Mouse (Mus musculus) liver, embryonic 15.5 days (tissue): ENCODE measurements around the gene Tns2. TPM values are rescaled to one million over a fixed set of nuclear protein-coding genes. Genes with fewer than 3 reads are reported as not detected.
"Not testable (repeated sequence)": the region's sequence is repeated elsewhere in the genome, so short reads cannot be mapped to it uniquely, and the experiment has no call there.

Source experiments
- ATAC-seq: fragments of 200-750 bp; cut with Nextera tagmentation; 2 replicates; pipeline ENCODE4 v1.8.0; 2017; ENCODE audit warnings: moderate number of reproducible peaks, mild to moderate bottlenecking, moderate library complexity; ENCODE audit not compliant: insufficient read depth
- H3K27ac ChIP-seq: fragments of 300-500 bp; sonication (generic); replicated peaks from 2 replicates; pipeline ENCODE4 v1.5.1; 2015; ENCODE audit warnings: mild to moderate bottlenecking, inconsistent platforms
- H3K27me3 ChIP-seq: fragments of 300-500 bp; sonication (generic); 2 replicates; pipeline ENCODE4 v1.6.1; 2015; ENCODE audit warnings: mild to moderate bottlenecking, inconsistent platforms
- H3K36me3 ChIP-seq: fragments of 300-500 bp; sonication (generic); replicated peaks from 2 replicates; pipeline ENCODE4 v1.6.1; 2015; ENCODE audit warnings: moderate library complexity, mild to moderate bottlenecking, inconsistent platforms
- H3K4me1 ChIP-seq: fragments of 300-500 bp; sonication (generic); replicated peaks from 2 replicates; pipeline ENCODE4 v1.6.1; 2015; ENCODE audit warnings: inconsistent platforms
- H3K4me2 ChIP-seq: fragments of 300-500 bp; sonication (generic); 2 replicates; pipeline ENCODE4 v1.6.1; 2015; ENCODE audit warnings: moderate library complexity, mild to moderate bottlenecking, inconsistent platforms
- H3K4me3 ChIP-seq: fragments of 300-500 bp; sonication (generic); replicated peaks from 2 replicates; pipeline ENCODE4 v1.5.1; 2015; ENCODE audit warnings: mild to moderate bottlenecking, inconsistent platforms
- H3K9ac ChIP-seq: fragments of 300-500 bp; sonication (generic); 2 replicates; pipeline ENCODE4 v1.6.1; 2015; ENCODE audit warnings: moderate library complexity, mild to moderate bottlenecking, inconsistent platforms
- H3K9me3 ChIP-seq: fragments of 300-500 bp; sonication (generic); replicated peaks from 2 replicates; pipeline ENCODE4 v1.6.1; 2016; ENCODE audit warnings: inconsistent platforms
- WGBS: fragments of 180-500 bp; shearing (Covaris S2); methylation state at CpG from one replicate; pipeline ENCODE4 v1.1.7; 2015; ENCODE audit warnings: mixed read lengths; ENCODE audit not compliant: insufficient replicate concordance; 5-methylcytosine and 5-hydroxymethylcytosine counted together
- polyA plus RNA-seq: library from polyadenylated mRNA; unstranded; fragments of >200 nt; fragmentation: Nextera tagmentation; extraction: Ambion mirVana; gene quantifications from 2 replicates; pipeline ENCODE4 v1.2.1, GENCODE M21; 2015

The Tns2 gene
- polyA plus RNA-seq, 1 experiment from 2014 or later = 5.4 TPM

DNA sequence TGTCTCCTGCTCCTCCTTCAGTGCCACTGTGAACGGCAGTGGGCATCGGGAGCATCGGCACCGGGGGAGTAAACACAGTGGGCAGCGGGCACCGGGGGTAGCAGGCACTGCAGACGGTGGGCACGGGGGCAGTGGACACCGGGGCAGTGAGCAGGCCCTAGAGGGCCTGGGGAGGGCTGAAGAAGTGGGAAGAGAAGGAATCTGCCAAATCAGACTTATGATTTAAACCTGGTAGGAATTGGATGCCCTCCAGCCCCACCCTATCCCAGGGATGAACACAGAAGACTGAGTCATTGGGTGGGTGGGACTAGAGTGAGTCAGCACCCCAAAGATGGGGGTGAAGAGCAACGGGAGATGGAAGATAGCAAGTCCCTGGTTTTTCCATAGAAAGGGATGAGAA lies 45.1 kb downstream of the Tns2 start:
- WGBS = 72% methylated on average over 10 of the region's 10 CpGs
- H3K9ac ChIP-seq = no peak overlapping the region
- H3K4me2 ChIP-seq = no peak overlapping the region
- peaks cover 37% of the 10 kb centered on the region for H3K4me1 ChIP-seq
- H3K4me3 ChIP-seq = no peak overlapping the region
- ATAC-seq = no peak
- peaks cover 51% of the 10 kb centered on the region for H3K27me3 ChIP-seq
- no peak overlapping the region for H3K27ac ChIP-seq
- H3K9me3 ChIP-seq = no peaks in the 10 kb centered on the region
- no peaks in the 10 kb centered on the region for H3K36me3 ChIP-seq

DNA sequence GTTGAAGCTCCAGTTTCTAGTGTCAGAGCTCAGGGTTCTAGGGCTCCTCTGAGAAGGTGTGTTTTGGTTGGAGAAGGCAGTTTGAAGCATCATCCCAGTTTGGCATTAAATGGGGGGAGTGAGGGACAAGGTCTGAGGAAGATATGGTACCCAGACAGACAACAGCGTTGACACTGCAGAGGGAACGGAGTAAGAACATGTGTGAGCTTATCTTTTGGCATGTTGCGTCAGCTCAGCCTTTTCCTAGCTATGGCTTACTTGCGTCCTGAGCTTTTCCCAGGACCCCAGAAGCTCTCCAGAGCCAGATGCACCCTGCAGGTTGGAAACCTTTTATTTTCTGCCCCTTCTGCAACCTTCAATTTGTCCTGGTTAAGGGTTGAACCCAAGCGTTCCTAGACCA lies 45.9 kb downstream of the Tns2 start:
- Histone ChIP-seq H3K36me3 (no peaks in the 10 kb centered on the region), H3K27ac (no peak overlapping the region), H3K4me2 (no peak overlapping the region), H3K9me3 (no peaks in the 10 kb centered on the region), H3K4me3 (no peak overlapping the region), H3K27me3 (peaks cover 51% of the 10 kb centered on the region), H3K9ac (no peak overlapping the region), H3K4me1 (peaks cover 45% of the 10 kb centered on the region)
- ATAC-seq = no peak
- WGBS = 39% methylated on average over 5 of the region's 5 CpGs

DNA sequence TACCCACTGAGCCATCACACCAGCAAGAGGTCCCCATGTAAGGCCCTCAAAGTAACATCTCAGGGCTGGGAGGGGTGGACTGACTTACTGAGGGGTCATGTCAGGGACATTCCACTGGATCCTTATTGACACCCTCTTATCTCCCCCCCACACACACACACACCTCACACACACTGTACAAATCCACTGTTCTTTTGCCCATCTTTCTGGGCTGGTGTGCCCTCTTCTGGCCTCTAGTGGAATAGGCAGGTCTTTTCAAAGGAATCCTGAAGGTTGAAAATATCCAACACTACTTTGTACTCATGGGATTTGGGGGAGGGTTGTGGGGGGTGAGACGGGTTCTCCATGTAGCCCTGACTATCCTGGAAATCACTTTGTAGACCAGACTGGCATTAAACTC lies 46.7 kb downstream of the Tns2 start:
- peaks cover 47% of the 10 kb centered on the region for H3K4me1 ChIP-seq
- H3K36me3 ChIP-seq = no peaks in the 10 kb centered on the region
- no peak overlapping the region for H3K4me3 ChIP-seq
- H3K4me2 ChIP-seq = no peak overlapping the region
- 0% methylated on average over 1 of the region's 1 CpGs for WGBS
- H3K27me3 ChIP-seq = peaks cover 44% of the 10 kb centered on the region
- no peaks in the 10 kb centered on the region for H3K9me3 ChIP-seq
- ATAC-seq = no peak
- H3K27ac ChIP-seq = no peak overlapping the region
- H3K9ac ChIP-seq = no peak overlapping the region

DNA sequence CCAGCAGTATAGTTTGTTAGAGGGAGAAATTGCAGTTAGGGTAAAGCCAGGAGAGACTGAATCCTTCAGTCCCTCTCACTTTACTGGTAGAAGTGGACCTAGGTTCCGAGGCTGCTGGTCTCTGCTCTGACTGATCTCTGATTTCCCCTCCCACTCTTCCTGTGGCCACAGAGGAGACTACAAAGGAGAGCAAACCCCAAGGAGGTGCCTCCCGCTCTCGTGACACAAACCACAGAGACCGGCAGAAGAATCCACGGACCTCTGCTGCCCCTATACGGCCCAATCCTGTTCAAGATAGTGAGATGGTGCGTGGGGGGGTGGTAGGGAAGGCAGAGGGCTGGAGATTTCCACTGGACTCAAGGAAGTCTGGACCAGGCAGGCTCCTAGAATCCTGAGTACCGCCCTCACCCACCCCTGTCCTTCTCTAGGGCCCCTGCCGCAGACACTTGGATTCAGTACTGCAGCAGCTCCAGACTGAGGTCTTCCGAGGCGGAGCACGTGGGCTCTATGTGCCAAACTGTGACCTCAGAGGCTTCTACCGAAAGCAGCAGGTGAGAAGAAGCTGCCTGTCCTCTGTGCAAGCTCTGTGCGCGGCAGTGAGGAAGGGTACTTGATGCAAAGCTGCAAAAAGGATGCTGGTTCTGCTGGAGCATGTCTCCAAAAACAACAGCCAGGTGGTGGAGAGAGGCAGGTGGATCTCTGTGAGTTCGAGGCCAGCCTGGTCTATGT lies 47.6 kb downstream of the Tns2 start:
- Histone ChIP-seq H3K36me3 (no peaks in the 10 kb centered on the region), H3K4me3 (no peak overlapping the region), H3K9me3 (no peaks in the 10 kb centered on the region), H3K27ac (no peak overlapping the region), H3K27me3 (peaks cover 35% of the 10 kb centered on the region), H3K4me2 (no peak overlapping the region), H3K4me1 (peaks cover 50% of the 10 kb centered on the region), H3K9ac (no peak overlapping the region)
- WGBS = 49% methylated on average over 16 of the region's 16 CpGs
- no peak for ATAC-seq

DNA sequence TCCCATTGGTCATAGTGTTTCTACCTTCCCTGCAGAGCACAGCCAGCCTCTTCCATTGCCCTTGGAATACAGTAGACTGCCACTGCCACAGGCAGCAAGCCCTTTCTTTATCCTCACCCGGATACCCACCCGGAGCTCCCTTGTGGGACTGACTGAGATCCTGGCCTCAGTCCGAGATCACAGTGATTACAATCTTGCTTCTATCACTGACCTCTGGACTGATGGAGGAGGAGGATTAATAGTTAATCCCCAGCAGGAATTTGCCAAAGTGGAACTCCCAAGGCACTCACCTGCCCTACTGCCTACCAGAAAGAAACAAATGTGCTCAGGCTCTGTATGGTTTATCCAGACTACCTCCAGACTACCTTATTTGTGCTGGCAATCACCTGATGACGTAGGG lies 49.3 kb downstream of the Tns2 start:
- Histone ChIP-seq H3K9ac (no peak overlapping the region), H3K36me3 (0 out of 2 replicates have a peak, but pooled peaks cover 1% of the 10 kb centered on the region), H3K27ac (peak overlapping the region; percentile 89), H3K4me3 (no peak overlapping the region), H3K27me3 (peaks cover 17% of the 10 kb centered on the region), H3K4me2 (peak overlapping the region; percentile 78), H3K4me1 (peaks cover 44% of the 10 kb centered on the region), H3K9me3 (no peaks in the 10 kb centered on the region)
- WGBS = 68% methylated on average over 4 of the region's 4 CpGs
- ATAC-seq = peak; percentile 5; the same call in 1 of the 2 replicates

GRCm38 (mm10) chr15:102150301-102151135 lies 50.3 kb downstream of the Tns2 start, which contains the start of gene Soat2:
Soat2 (plus strand) TSS chr15:102150526.
- ATAC-seq = peak; percentile 77
- Histone ChIP-seq H3K4me3 (peak within 1 kb of the TSS; percentile 56), H3K36me3 (0 out of 2 replicates have a peak, but pooled peaks cover 2% of the 10 kb centered on the region), H3K27me3 (peaks cover 8% of the 10 kb centered on the region), H3K4me1 (peaks cover 41% of the 10 kb centered on the region), H3K9ac (peak within 1 kb of the TSS; percentile 62), H3K4me2 (peak within 1 kb of the TSS; percentile 78), H3K9me3 (no peaks in the 10 kb centered on the region), H3K27ac (peak within 1 kb of the TSS; percentile 89)
- 7% methylated on average over 20 of the region's 20 CpGs for WGBS

DNA sequence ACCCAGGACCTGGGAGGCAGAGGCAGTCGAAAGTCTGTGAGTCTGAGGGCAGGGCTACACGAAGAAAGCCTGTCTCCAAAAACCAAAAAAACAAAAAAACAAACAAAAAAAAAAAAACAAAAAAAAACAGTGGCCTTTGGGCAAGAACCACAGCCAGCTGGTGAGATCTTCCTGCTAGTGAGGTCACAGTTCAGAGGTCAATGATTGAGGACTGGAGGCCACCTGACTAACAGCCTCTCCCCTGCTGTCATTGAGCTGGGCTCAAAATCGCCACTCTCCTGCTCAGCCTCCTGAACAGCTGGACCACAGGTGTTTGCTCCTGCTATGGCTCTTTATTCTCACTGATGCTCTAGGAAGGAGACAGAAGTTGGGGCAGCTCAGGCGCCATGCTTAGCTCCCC lies 52.4 kb downstream of the Tns2 start:
- 59% methylated on average over 4 of the region's 4 CpGs for WGBS
- Histone ChIP-seq H3K9me3 (no peaks in the 10 kb centered on the region), H3K27ac (no peak overlapping the region), H3K36me3 (0 out of 2 replicates have a peak, but pooled peaks cover 14% of the 10 kb centered on the region), H3K4me3 (no peak overlapping the region), H3K4me2 (no peak overlapping the region), H3K9ac (no peak overlapping the region), H3K4me1 (peaks cover 34% of the 10 kb centered on the region), H3K27me3 (no peaks in the 10 kb centered on the region)
- no peak for ATAC-seq

DNA sequence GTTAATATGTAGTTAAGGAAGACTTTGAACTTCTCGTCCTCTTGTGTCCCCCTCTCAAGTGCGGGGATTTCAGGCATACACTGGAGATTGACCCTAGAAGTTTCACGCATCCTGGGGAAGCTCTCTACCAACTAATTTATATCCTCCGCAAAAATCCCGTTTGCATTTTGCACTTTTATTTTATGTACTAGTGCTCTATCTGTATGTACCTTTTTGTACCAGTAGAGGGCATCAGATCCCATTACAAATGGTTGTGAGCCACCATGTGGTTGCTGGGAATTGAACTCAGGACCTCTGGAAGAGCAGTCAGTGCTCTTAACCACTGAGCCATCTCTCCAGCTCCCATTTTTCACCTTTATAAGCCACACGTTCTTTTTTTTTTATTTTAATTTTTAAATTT lies 54.8 kb downstream of the Tns2 start:
- not testable (repeated sequence) for H3K4me2 ChIP-seq, H3K4me3 ChIP-seq, H3K9ac ChIP-seq, H3K27ac ChIP-seq, H3K9me3 ChIP-seq, ATAC-seq, H3K27me3 ChIP-seq
- WGBS = 76% methylated on average over 6 of the region's 6 CpGs
- peaks cover 18% of the 10 kb centered on the region for H3K4me1 ChIP-seq
- 0 out of 2 replicates have a peak, but pooled peaks cover 14% of the 10 kb centered on the region for H3K36me3 ChIP-seq

- WGBS = 70% methylated on average over 20 of the region's 20 CpGs
- peaks cover 4% of the 10 kb centered on the region for H3K4me1 ChIP-seq
- ATAC-seq = 0 out of 2 replicates have a peak, but pooled peaks have one; percentile 10
- no peaks in the 10 kb centered on the region for H3K9me3 ChIP-seq
- no peaks in the 10 kb centered on the region for H3K27me3 ChIP-seq
- no peak overlapping the region for H3K4me3 ChIP-seq
- no peak overlapping the region for H3K9ac ChIP-seq
- H3K4me2 ChIP-seq = no peak overlapping the region
- H3K36me3 ChIP-seq = peaks cover 16% of the 10 kb centered on the region; the same call in 1 of the 2 replicates
- no peak overlapping the region for H3K27ac ChIP-seq
Observed at GRCm38 (mm10) chr15:102156836-102157235, 56.6 kb downstream of the Tns2 start.

DNA sequence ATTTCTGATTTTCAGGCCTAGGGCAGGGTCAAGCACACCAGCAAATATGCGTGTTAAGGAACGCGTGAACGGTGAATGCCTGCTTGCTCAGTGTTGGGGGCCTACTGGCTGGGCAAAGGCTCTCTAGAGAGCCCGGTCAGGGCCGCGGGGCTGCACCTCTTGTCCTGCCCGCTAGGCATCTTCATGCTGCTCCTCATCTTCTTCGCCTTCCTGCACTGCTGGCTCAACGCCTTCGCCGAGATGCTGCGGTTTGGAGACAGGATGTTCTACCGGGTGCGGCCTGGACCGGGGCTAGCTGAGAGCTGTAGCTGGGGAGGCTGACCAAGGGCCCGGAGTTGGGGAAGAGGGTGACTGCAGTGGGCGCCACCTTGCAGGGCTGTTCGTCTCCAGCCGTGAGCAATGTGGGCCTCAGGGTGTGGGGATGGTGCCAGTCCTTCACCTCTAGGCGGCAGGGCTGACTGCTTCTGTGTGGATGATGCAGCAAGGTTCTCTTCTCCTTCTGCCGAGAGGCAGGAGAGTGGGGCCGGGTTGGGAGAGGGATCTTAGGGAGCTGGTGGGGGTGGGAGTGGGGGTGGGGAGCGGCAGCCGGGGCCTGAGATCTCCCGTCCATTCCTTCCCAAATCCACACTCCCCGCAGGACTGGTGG lies 60.3 kb downstream of the Tns2 start:
- Histone ChIP-seq H3K9me3 (no peaks in the 10 kb centered on the region), H3K4me2 (no peak overlapping the region), H3K9ac (no peak overlapping the region), H3K4me3 (no peak overlapping the region), H3K36me3 (peaks cover 18% of the 10 kb centered on the region; the same call in 1 of the 2 replicates), H3K27me3 (no peaks in the 10 kb centered on the region), H3K4me1 (no peaks in the 10 kb centered on the region), H3K27ac (no peak overlapping the region)
- ATAC-seq = no peak
- 56% methylated on average over 27 of the region's 27 CpGs for WGBS
